Mouse (Mus musculus) lung, embryonic 16.5 days (tissue): ENCODE results near the gene Timm29. TPM values are rescaled to one million over a fixed set of nuclear protein-coding genes. Genes with fewer than 3 reads are reported as not detected.

ENCODE experiments used
- ATAC-seq: fragments of 200-750 bp; cut with Nextera tagmentation; 2 replicates; pipeline ENCODE4 v1.8.0; 2017; ENCODE audit warnings: low read depth, mild to moderate bottlenecking, moderate library complexity
- H3K27ac ChIP-seq: fragments of 300-500 bp; sonication (generic); 2 replicates; pipeline ENCODE4 v1.5.1; 2014; ENCODE audit warnings: mild to moderate bottlenecking, control low read depth, low read length
- H3K27me3 ChIP-seq: fragments of 300-500 bp; sonication (generic); 2 replicates; pipeline ENCODE4 v1.6.1; 2014; ENCODE audit warnings: low read depth, low read length, mixed read lengths; ENCODE audit not compliant: control insufficient read depth, insufficient read depth
- H3K36me3 ChIP-seq: fragments of 300-500 bp; sonication (generic); 2 replicates; pipeline ENCODE4 v1.6.1; 2014; ENCODE audit warnings: low read length; ENCODE audit not compliant: control insufficient read depth, insufficient read depth
- H3K4me1 ChIP-seq: fragments of 300-500 bp; sonication (generic); replicated peaks from 2 replicates; pipeline ENCODE4 v1.6.1; 2014; ENCODE audit warnings: low read length, mixed read lengths; ENCODE audit not compliant: control insufficient read depth, insufficient read depth
- H3K4me2 ChIP-seq: fragments of 300-500 bp; sonication (generic); 2 replicates; pipeline ENCODE4 v1.6.1; 2014; ENCODE audit warnings: low read depth, low read length, control low read depth
- H3K4me3 ChIP-seq: fragments of 300-500 bp; sonication (generic); 2 replicates; pipeline ENCODE4 v1.5.1; 2014; ENCODE audit warnings: mild to moderate bottlenecking, low read length, control low read depth
- H3K9ac ChIP-seq: fragments of 300-500 bp; sonication (generic); 2 replicates; pipeline ENCODE4 v1.6.1; 2014; ENCODE audit warnings: low read length, control low read depth
- H3K9me3 ChIP-seq: fragments of 300-500 bp; sonication (generic); 2 replicates; pipeline ENCODE4 v1.6.1; 2016; ENCODE audit warnings: low read length; ENCODE audit not compliant: control insufficient read depth
- WGBS: fragments of 180-500 bp; shearing (Covaris S2); extraction: QIAGEN DNeasy Blood & Tissue Kit; methylation state at CpG from one replicate; pipeline ENCODE4 v1.1.7; 2014; 5-methylcytosine and 5-hydroxymethylcytosine counted together
- polyA plus RNA-seq: library from polyadenylated mRNA; unstranded; fragments of >200 nt; fragmentation: Nextera tagmentation; extraction: Ambion mirVana; gene quantifications from 2 replicates; pipeline ENCODE4 v1.2.1, GENCODE M21; 2015

Gene Timm29
- polyA plus RNA-seq, 1 experiment from 2014 or later = 22.2 TPM

GRCm38 (mm10) chr9:21574012-21574801, 18.3 kb upstream of the Timm29 start:
- Histone ChIP-seq H3K27ac (no peak overlapping the region), H3K4me1 (no peaks in the 10 kb centered on the region), H3K36me3 (peaks cover 37% of the 10 kb centered on the region), H3K4me3 (no peak overlapping the region), H3K27me3 (no peaks in the 10 kb centered on the region), H3K9ac (no peak overlapping the region), H3K9me3 (no peaks in the 10 kb centered on the region), H3K4me2 (no peak overlapping the region)
- ATAC-seq = no peak
- 88% methylated on average over 8 of the region's 8 CpGs for WGBS

GRCm38 (mm10) chr9:21575253-21575652, 17.3 kb upstream of the Timm29 start:
- H3K9ac ChIP-seq = no peak overlapping the region
- no peak for ATAC-seq
- H3K4me1 ChIP-seq = no peaks in the 10 kb centered on the region
- H3K27ac ChIP-seq = no peak overlapping the region
- no peak overlapping the region for H3K4me3 ChIP-seq
- no peaks in the 10 kb centered on the region for H3K9me3 ChIP-seq
- 95% methylated on average over 10 of the region's 10 CpGs for WGBS
- peaks cover 35% of the 10 kb centered on the region for H3K36me3 ChIP-seq
- H3K4me2 ChIP-seq = no peak overlapping the region
- no peaks in the 10 kb centered on the region for H3K27me3 ChIP-seq

GRCm38 (mm10) chr9:21576286-21576685, 16.2 kb upstream of the Timm29 start:
- no peaks in the 10 kb centered on the region for H3K9me3 ChIP-seq
- H3K9ac ChIP-seq = no peak overlapping the region
- H3K4me3 ChIP-seq = no peak overlapping the region
- peaks cover 32% of the 10 kb centered on the region for H3K36me3 ChIP-seq
- H3K4me2 ChIP-seq = no peak overlapping the region
- no peaks in the 10 kb centered on the region for H3K27me3 ChIP-seq
- WGBS = 88% methylated on average over 1 of the region's 1 CpGs
- no peaks in the 10 kb centered on the region for H3K4me1 ChIP-seq
- ATAC-seq = no peak
- H3K27ac ChIP-seq = no peak overlapping the region

GRCm38 (mm10) chr9:21578226-21578625, 14.3 kb upstream of the Timm29 start:
- no peak for ATAC-seq
- WGBS = 79% methylated on average over 3 of the region's 3 CpGs
- H3K4me1 ChIP-seq = no peaks in the 10 kb centered on the region
- H3K4me2 ChIP-seq = no peak overlapping the region
- no peak overlapping the region for H3K4me3 ChIP-seq
- no peaks in the 10 kb centered on the region for H3K27me3 ChIP-seq
- H3K36me3 ChIP-seq = peaks cover 31% of the 10 kb centered on the region
- no peak overlapping the region for H3K9ac ChIP-seq
- no peak overlapping the region for H3K27ac ChIP-seq
- no peaks in the 10 kb centered on the region for H3K9me3 ChIP-seq

GRCm38 (mm10) chr9:21585401-21585800, 7.1 kb upstream of the Timm29 start:
- WGBS = 88% methylated on average over 1 of the region's 1 CpGs
- Histone ChIP-seq H3K4me2 (no peak overlapping the region), H3K9ac (no peak overlapping the region), H3K27me3 (no peaks in the 10 kb centered on the region), H3K27ac (no peak overlapping the region), H3K4me1 (no peaks in the 10 kb centered on the region), H3K4me3 (no peak overlapping the region), H3K36me3 (peaks cover 52% of the 10 kb centered on the region), H3K9me3 (no peaks in the 10 kb centered on the region)
- no peak for ATAC-seq

- Histone ChIP-seq H3K9me3 (no peaks in the 10 kb centered on the region), H3K4me2 (no peak overlapping the region), H3K4me1 (peaks cover 6% of the 10 kb centered on the region; the same call in 1 of the 2 replicates), H3K36me3 (peaks cover 49% of the 10 kb centered on the region), H3K9ac (no peak overlapping the region), H3K27me3 (no peaks in the 10 kb centered on the region), H3K4me3 (no peak overlapping the region), H3K27ac (no peak overlapping the region)
- no peak for ATAC-seq
- 83% methylated on average over 23 of the region's 23 CpGs for WGBS
Observed at GRCm38 (mm10) chr9:21587678-21588349, 4.7 kb upstream of the Timm29 start.

GRCm38 (mm10) chr9:21588350-21588749, 4.2 kb upstream of the Timm29 start:
- H3K4me2 ChIP-seq = no peak overlapping the region
- H3K4me3 ChIP-seq = no peak overlapping the region
- 83% methylated on average over 8 of the region's 8 CpGs for WGBS
- ATAC-seq = no peak
- H3K4me1 ChIP-seq = peaks cover 6% of the 10 kb centered on the region; the same call in 1 of the 2 replicates
- H3K36me3 ChIP-seq = peaks cover 44% of the 10 kb centered on the region
- no peaks in the 10 kb centered on the region for H3K27me3 ChIP-seq
- H3K9me3 ChIP-seq = no peaks in the 10 kb centered on the region
- no peak overlapping the region for H3K9ac ChIP-seq
- H3K27ac ChIP-seq = no peak overlapping the region

- Histone ChIP-seq H3K9me3 (no peaks in the 10 kb centered on the region), H3K4me2 (no peak overlapping the region), H3K4me1 (peaks cover 14% of the 10 kb centered on the region), H3K27me3 (no peaks in the 10 kb centered on the region), H3K4me3 (no peak overlapping the region), H3K9ac (no peak overlapping the region), H3K27ac (no peak overlapping the region), H3K36me3 (peaks cover 36% of the 10 kb centered on the region)
- WGBS = 86% methylated on average over 5 of the region's 5 CpGs
- ATAC-seq = no peak
Observed at GRCm38 (mm10) chr9:21589538-21589937, 3.0 kb upstream of the Timm29 start.

- Histone ChIP-seq H3K4me3 (no peak overlapping the region; the same call in 1 of the 2 replicates), H3K27ac (no peak overlapping the region), H3K4me2 (peak overlapping the region; percentile 93; the same call in 1 of the 2 replicates), H3K36me3 (peaks cover 31% of the 10 kb centered on the region), H3K27me3 (no peaks in the 10 kb centered on the region), H3K4me1 (peaks cover 14% of the 10 kb centered on the region), H3K9me3 (no peaks in the 10 kb centered on the region), H3K9ac (no peak overlapping the region)
- WGBS = 80% methylated on average over 6 of the region's 6 CpGs
- ATAC-seq = no peak
Observed at GRCm38 (mm10) chr9:21591127-21591830, 1.2 kb upstream of the Timm29 start.
